Mouse (Mus musculus): Measurements from ENCODE around the gene 1700018B08Rik. TPM values are rescaled to one million over a fixed set of nuclear protein-coding genes. Genes with fewer than 3 reads are reported as not detected.

1700018B08Rik gene
- total and polyA plus RNA-seq, 3 experiments, result not detected

GRCm38 (mm10) chr8:121588750-121589149 is 44.6 kb upstream of the 1700018B08Rik start:
- Histone ChIP-seq H3K9me3 (replicated peaks) (no peaks in the 10 kb centered on the region), H3K4me3 (ENCODE audit: low read depth, low read length) (no peak overlapping the region), H3K27me3 (ENCODE audit: insufficient read depth, low read length) (peaks cover under 1% of the 10 kb centered on the region), H3K4me1 (ENCODE audit: insufficient read depth, low read depth, low read length) (peaks cover 50% of the 10 kb centered on the region), H3K36me3 (replicated peaks) (peaks cover 22% of the 10 kb centered on the region)
- ATAC-seq (ENCODE audit: extremely low read depth, insufficient number of reproducible peaks, low FRiP score, poor library complexity, severe bottlenecking) (no peak), DNase-seq (ENCODE audit: low spot score) (no peak)
- TF ChIP-seq POLR2AphosphoS5 (IDR thresholded peaks at IDR 0.05; ENCODE audit: insufficient replicate concordance, low read depth, low read length) (no peak), GATA1 (IDR thresholded peaks at IDR 0.05; ENCODE audit: borderline replicate concordance, low read length) (no peak), GATA2 (IDR thresholded peaks at IDR 0.05; ENCODE audit: borderline replicate concordance, low read depth, low read length) (no peak), CTCF (IDR thresholded peaks at IDR 0.05; ENCODE audit: low read depth, low read length) (no peak), TAL1 (conservative IDR thresholded peaks at IDR 0.05; ENCODE audit: low read depth, low read length) (0 out of 2 replicates have a peak, but pooled peaks have one; percentile 21)

DNA sequence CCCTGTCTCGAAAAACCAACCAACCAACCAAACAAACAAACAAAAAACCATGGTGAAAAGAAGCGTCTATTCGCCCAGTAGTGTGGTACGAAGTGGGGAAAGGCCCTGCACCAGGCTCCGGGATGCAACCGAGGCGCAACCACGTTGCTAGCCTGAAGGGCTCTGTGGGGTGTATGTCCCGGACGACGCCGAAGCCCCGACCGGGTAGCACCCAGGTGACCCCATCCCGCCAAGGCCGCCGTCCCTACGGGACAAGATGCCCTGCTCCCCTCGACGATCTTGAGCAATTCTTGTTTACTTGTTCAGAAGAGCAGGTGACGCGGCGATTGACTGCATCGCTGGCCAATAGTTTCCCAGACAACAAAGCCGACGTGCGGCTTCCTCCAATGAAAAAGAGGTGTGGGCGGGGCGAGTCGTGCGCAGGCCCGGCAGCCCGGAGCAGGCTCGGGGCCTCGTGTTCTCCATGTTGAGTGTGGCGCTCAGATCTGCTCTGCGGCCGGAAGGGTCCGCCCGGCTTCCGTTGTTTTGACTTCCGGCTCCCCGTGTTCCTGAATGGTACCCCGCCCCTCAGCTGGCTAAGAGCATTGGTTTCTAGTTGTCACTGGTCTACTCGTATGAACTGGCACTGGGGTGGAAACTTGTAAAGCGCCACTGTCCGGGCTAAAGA is 41.2 kb upstream of the 1700018B08Rik start:
- peaks cover 35% of the 10 kb centered on the region for H3K4me1 ChIP-seq (ENCODE audit: insufficient read depth, low read depth, low read length)
- H3K36me3 ChIP-seq (replicated peaks), result no peaks in the 10 kb centered on the region
- TF ChIP-seq TAL1 (conservative IDR thresholded peaks at IDR 0.05; ENCODE audit: low read depth, low read length) (no peak), CTCF (IDR thresholded peaks at IDR 0.05; ENCODE audit: low read depth, low read length) (no peak), GATA1 (IDR thresholded peaks at IDR 0.05; ENCODE audit: borderline replicate concordance, low read length) (no peak), POLR2AphosphoS5 (IDR thresholded peaks at IDR 0.05; ENCODE audit: insufficient replicate concordance, low read depth, low read length) (no peak), GATA2 (IDR thresholded peaks at IDR 0.05; ENCODE audit: borderline replicate concordance, low read depth, low read length) (no peak)
- no peaks in the 10 kb centered on the region for H3K9me3 ChIP-seq (replicated peaks)
- DNase-seq (ENCODE audit: low spot score) (peak; percentile 96), ATAC-seq (ENCODE audit: extremely low read depth, insufficient number of reproducible peaks, low FRiP score, poor library complexity, severe bottlenecking) (peak; percentile 92)
- H3K4me3 ChIP-seq (ENCODE audit: low read depth, low read length), result peak overlapping the region; percentile 79
- H3K27me3 ChIP-seq (ENCODE audit: insufficient read depth, low read length), result peaks cover 3% of the 10 kb centered on the region

GRCm38 (mm10) chr8:121584730-121585129 is 40.6 kb upstream of the 1700018B08Rik start:
- Histone ChIP-seq H3K9me3 (replicated peaks) (no peaks in the 10 kb centered on the region), H3K27me3 (ENCODE audit: insufficient read depth, low read length) (peaks cover 3% of the 10 kb centered on the region), H3K4me1 (ENCODE audit: insufficient read depth, low read depth, low read length) (peaks cover 36% of the 10 kb centered on the region), H3K4me3 (ENCODE audit: low read depth, low read length) (peak overlapping the region; percentile 79), H3K36me3 (replicated peaks) (no peaks in the 10 kb centered on the region)
- DNase-seq (ENCODE audit: low spot score), result no peak
- no peak for TF ChIP-seq POLR2AphosphoS5 (IDR thresholded peaks at IDR 0.05; ENCODE audit: insufficient replicate concordance, low read depth, low read length)
- TF ChIP-seq CTCF (IDR thresholded peaks at IDR 0.05; ENCODE audit: low read depth, low read length), result no peak
- no peak for TF ChIP-seq GATA2 (IDR thresholded peaks at IDR 0.05; ENCODE audit: borderline replicate concordance, low read depth, low read length)
- TF ChIP-seq GATA1 (IDR thresholded peaks at IDR 0.05; ENCODE audit: borderline replicate concordance, low read length), result no peak
- TF ChIP-seq TAL1 (conservative IDR thresholded peaks at IDR 0.05; ENCODE audit: low read depth, low read length), result no peak
- no peak for ATAC-seq (ENCODE audit: extremely low read depth, insufficient number of reproducible peaks, low FRiP score, poor library complexity, severe bottlenecking)

- ATAC-seq (ENCODE audit: extremely low read depth, insufficient number of reproducible peaks, low FRiP score, poor library complexity, severe bottlenecking) (no peak), DNase-seq (ENCODE audit: low spot score) (no peak)
- H3K36me3 ChIP-seq (replicated peaks), result no peaks in the 10 kb centered on the region
- no peak for TF ChIP-seq GATA1 (IDR thresholded peaks at IDR 0.05; ENCODE audit: borderline replicate concordance, low read length)
- no peak for TF ChIP-seq TAL1 (conservative IDR thresholded peaks at IDR 0.05; ENCODE audit: low read depth, low read length)
- TF ChIP-seq GATA2 (IDR thresholded peaks at IDR 0.05; ENCODE audit: borderline replicate concordance, low read depth, low read length), result no peak
- TF ChIP-seq CTCF (IDR thresholded peaks at IDR 0.05; ENCODE audit: low read depth, low read length), result no peak
- no peak for TF ChIP-seq POLR2AphosphoS5 (IDR thresholded peaks at IDR 0.05; ENCODE audit: insufficient replicate concordance, low read depth, low read length)
- H3K9me3 ChIP-seq (replicated peaks), result no peaks in the 10 kb centered on the region
- H3K27me3 ChIP-seq (ENCODE audit: insufficient read depth, low read length), result peaks cover 3% of the 10 kb centered on the region
- H3K4me1 ChIP-seq (ENCODE audit: insufficient read depth, low read depth, low read length), result peaks cover 35% of the 10 kb centered on the region
- H3K4me3 ChIP-seq (ENCODE audit: low read depth, low read length), result no peak overlapping the region
These were observed 39.5 kb upstream of the 1700018B08Rik start for GRCm38 (mm10) chr8:121583653-121584052.

DNA sequence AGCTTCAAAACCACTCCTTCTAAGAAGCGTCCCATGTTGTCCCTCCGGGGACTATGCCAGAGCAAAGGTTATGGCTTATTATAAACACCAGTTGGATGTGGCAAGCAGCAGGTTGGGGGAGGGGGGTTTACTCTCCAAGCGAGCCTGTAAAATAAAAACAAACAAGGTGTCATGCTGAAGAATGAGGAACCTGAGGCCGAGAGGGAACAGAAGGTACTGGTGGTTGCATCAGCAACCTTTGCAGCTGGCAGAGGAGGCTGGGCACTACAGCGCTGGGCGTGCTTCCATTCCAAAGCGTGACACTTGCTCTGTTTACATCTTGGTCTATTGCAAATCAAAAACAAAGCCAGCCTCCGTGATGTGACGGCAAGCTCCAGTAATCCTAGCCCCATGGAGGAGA is 36.3 kb upstream of the 1700018B08Rik start:
- peaks cover 55% of the 10 kb centered on the region for H3K4me1 ChIP-seq (ENCODE audit: insufficient read depth, low read depth, low read length)
- no peak for DNase-seq (ENCODE audit: low spot score)
- ATAC-seq (ENCODE audit: extremely low read depth, insufficient number of reproducible peaks, low FRiP score, poor library complexity, severe bottlenecking), result no peak
- no peak for TF ChIP-seq TAL1 (conservative IDR thresholded peaks at IDR 0.05; ENCODE audit: low read depth, low read length)
- TF ChIP-seq GATA1 (IDR thresholded peaks at IDR 0.05; ENCODE audit: borderline replicate concordance, low read length), result no peak
- no peak for TF ChIP-seq CTCF (IDR thresholded peaks at IDR 0.05; ENCODE audit: low read depth, low read length)
- TF ChIP-seq POLR2AphosphoS5 (IDR thresholded peaks at IDR 0.05; ENCODE audit: insufficient replicate concordance, low read depth, low read length), result no peak
- TF ChIP-seq GATA2 (IDR thresholded peaks at IDR 0.05; ENCODE audit: borderline replicate concordance, low read depth, low read length), result no peak
- no peak overlapping the region; the same call in 1 of the 2 replicates for H3K4me3 ChIP-seq (ENCODE audit: low read depth, low read length)
- H3K36me3 ChIP-seq (replicated peaks), result peaks cover 15% of the 10 kb centered on the region
- peaks cover 3% of the 10 kb centered on the region for H3K27me3 ChIP-seq (ENCODE audit: insufficient read depth, low read length)
- no peaks in the 10 kb centered on the region for H3K9me3 ChIP-seq (replicated peaks)

- peaks cover 3% of the 10 kb centered on the region for H3K27me3 ChIP-seq (ENCODE audit: insufficient read depth, low read length)
- H3K4me1 ChIP-seq (ENCODE audit: insufficient read depth, low read depth, low read length), result peaks cover 49% of the 10 kb centered on the region
- peaks cover 31% of the 10 kb centered on the region for H3K36me3 ChIP-seq (replicated peaks)
- DNase-seq (ENCODE audit: low spot score) (peak; percentile 88), ATAC-seq (ENCODE audit: extremely low read depth, insufficient number of reproducible peaks, low FRiP score, poor library complexity, severe bottlenecking) (peak; percentile 73)
- TF ChIP-seq GATA1 (IDR thresholded peaks at IDR 0.05; ENCODE audit: borderline replicate concordance, low read length), result no peak
- no peak for TF ChIP-seq CTCF (IDR thresholded peaks at IDR 0.05; ENCODE audit: low read depth, low read length)
- no peak for TF ChIP-seq POLR2AphosphoS5 (IDR thresholded peaks at IDR 0.05; ENCODE audit: insufficient replicate concordance, low read depth, low read length)
- no peak for TF ChIP-seq TAL1 (conservative IDR thresholded peaks at IDR 0.05; ENCODE audit: low read depth, low read length)
- no peak for TF ChIP-seq GATA2 (IDR thresholded peaks at IDR 0.05; ENCODE audit: borderline replicate concordance, low read depth, low read length)
- H3K9me3 ChIP-seq (replicated peaks), result no peaks in the 10 kb centered on the region
- peak within 1 kb of the TSS; percentile 100 for H3K4me3 ChIP-seq (ENCODE audit: low read depth, low read length)
These were observed 34.7 kb upstream of the 1700018B08Rik start, which contains the start of gene Fbxo31 for GRCm38 (mm10) chr8:121578676-121579451. TSS of gene Fbxo31 (minus strand) at chr8:121578806.
